In genomic region chr13:60745358-60745757, GRCm38 (mm10) we compare ENCODE assay signal across 41 mouse cellular contexts. TPM values are rescaled to one million over a fixed set of nuclear protein-coding genes. Genes with fewer than 3 reads are reported as not detected.
DNase-seq lines count a peak whose midpoint lies in the region; ATAC-seq and TF ChIP-seq lines count a peak whose summit lies in the region.
"Had no signal": no experiment of that assay in that cellular context is flagged by ENCODE, and none has a peak within 500 bp of the region (broad histone marks: within the 10 kb centered on the region; RNA-seq: fewer than 3 reads in every experiment).

No protein-coding gene starts in this region.

- H3K4me3 ChIP-seq in erythroblast, embryonic 14.5 days (replicated peaks) = peak overlapping the region; percentile 0
- no peak overlapping the region for H3K4me3 ChIP-seq in liver, embryonic 14.5 days (ENCODE audit: insufficient read depth in 1 of 2, low read depth in 2 of 2, low read length in 2 of 2)
- no peak overlapping the region for H3K4me3 ChIP-seq in midbrain, embryonic 15.5 days
- H3K4me3 ChIP-seq: embryonic facial prominence, embryonic 12.5 days; intestine, embryonic 15.5 days; layer of hippocampus, adult 2 months; limb, embryonic 13.5 days; neural tube, embryonic 15.5 days had no signal

- peaks cover 19% of the 10 kb centered on the region for H3K36me3 ChIP-seq in erythroblast, embryonic 14.5 days (ENCODE audit: control insufficient read depth)
- H3K36me3 ChIP-seq in liver, embryonic 14.5 days (replicated peaks; ENCODE audit: control insufficient read depth, insufficient read depth, low read depth) = no peaks in the 10 kb centered on the region
- H3K36me3 ChIP-seq in midbrain, embryonic 15.5 days (replicated peaks) = peaks cover 43% of the 10 kb centered on the region
- H3K36me3 ChIP-seq: intestine, embryonic 15.5 days had no signal

- TF ChIP-seq EP300 in liver, embryonic 14.5 days (IDR thresholded peaks at IDR 0.05; ENCODE audit: low read depth) = peak; percentile 90

- WGBS in liver, embryonic 14.5 days (ENCODE audit: insufficient replicate concordance) = 31% methylated on average over 12 of the region's 12 CpGs
- 90% methylated on average over 12 of the region's 12 CpGs for WGBS in midbrain, embryonic 15.5 days

- peak; percentile 66 for DNase-seq in c-Kit-positive CD71-positive TER-119-positive erythroid progenitor cells, embryonic 14.5 days (ENCODE audit: low spot score)
- DNase-seq in liver, embryonic 14.5 days (ENCODE audit: low read depth in 3 of 3, low spot score in 3 of 3) = peak; percentile 64 to 72 (median 71)
- no peak for DNase-seq in lung, postnatal 25 days (ENCODE audit: low spot score)
- no peak for DNase-seq in frontal cortex, postnatal 25 days (ENCODE audit: low spot score in 2 of 2)
- DNase-seq: adrenal gland, postnatal 25 days; cerebellum, adult 8-10 months; cerebellum, postnatal 36 days; gastrocnemius, postnatal 14 days; heart, postnatal 14 days; kidney, adult 2 months; kidney, postnatal 36 days; lung, adult 2 months; lung, postnatal 10 days; midbrain, embryonic 14.5 days; right cerebral cortex, postnatal 25 days; spleen, adult 18-20 months; thymus, adult 2 months; thymus, postnatal 36 days had no signal

- H3K27ac ChIP-seq in liver, embryonic 14.5 days = peak overlapping the region; percentile 63
- no peak overlapping the region for H3K27ac ChIP-seq in midbrain, embryonic 15.5 days
- H3K27ac ChIP-seq: embryonic facial prominence, embryonic 12.5 days; intestine, embryonic 15.5 days; layer of hippocampus, adult 2 months; limb, embryonic 13.5 days; neural tube, embryonic 15.5 days had no signal

- ATAC-seq in erythroblast, adult 5-6 weeks (replicated peaks; ENCODE audit: low FRiP score, poor library complexity, severe bottlenecking) = no peak
- ATAC-seq in liver, embryonic 14.5 days (ENCODE audit: insufficient read depth) = peak; percentile 69
- ATAC-seq in megakaryocyte-erythroid progenitor cell, adult 5-6 weeks (replicated peaks; ENCODE audit: low FRiP score, low TSS enrichment, poor library complexity, severe bottlenecking) = peak; percentile 19; the same call in 1 of the 2 replicates
- no peak for ATAC-seq in midbrain, embryonic 15.5 days (replicated peaks)
- ATAC-seq: forebrain, embryonic 16.5 days; hindbrain, embryonic 16.5 days; intestine, embryonic 15.5 days; Patski had no signal

- no peak overlapping the region for H3K9ac ChIP-seq in liver, embryonic 14.5 days (replicated peaks)
- H3K9ac ChIP-seq in midbrain, embryonic 15.5 days = no peak overlapping the region
- H3K9ac ChIP-seq: embryonic facial prominence, embryonic 12.5 days; intestine, embryonic 15.5 days; limb, embryonic 13.5 days; neural tube, embryonic 15.5 days had no signal

- no peaks in the 10 kb centered on the region for H3K9me3 ChIP-seq in erythroblast, embryonic 14.5 days (ENCODE audit: control insufficient read depth, low read length)
- no peaks in the 10 kb centered on the region for H3K9me3 ChIP-seq in liver, embryonic 14.5 days (ENCODE audit: control insufficient read depth, low read length)
- no peaks in the 10 kb centered on the region for H3K9me3 ChIP-seq in midbrain, embryonic 15.5 days
- H3K9me3 ChIP-seq: embryonic facial prominence, embryonic 12.5 days; intestine, embryonic 15.5 days; limb, embryonic 13.5 days; neural tube, embryonic 15.5 days had no signal

- no peak for TF ChIP-seq CTCF in liver, embryonic 14.5 days (IDR thresholded peaks at IDR 0.05; ENCODE audit: low read depth)

- H3K27me3 ChIP-seq in erythroblast, embryonic 14.5 days (ENCODE audit: control insufficient read depth) = no peaks in the 10 kb centered on the region
- H3K27me3 ChIP-seq in liver, embryonic 14.5 days (ENCODE audit: control insufficient read depth, insufficient read depth, low read length) = no peaks in the 10 kb centered on the region
- no peaks in the 10 kb centered on the region for H3K27me3 ChIP-seq in midbrain, embryonic 15.5 days (replicated peaks)
- H3K27me3 ChIP-seq: CH12.LX; embryonic facial prominence, embryonic 12.5 days; intestine, embryonic 15.5 days; limb, embryonic 13.5 days; neural tube, embryonic 15.5 days; Patski had no signal

- peaks cover 53% of the 10 kb centered on the region for H3K4me1 ChIP-seq in erythroblast, embryonic 14.5 days (ENCODE audit: control insufficient read depth)
- H3K4me1 ChIP-seq in liver, embryonic 14.5 days (replicated peaks; ENCODE audit: control insufficient read depth in 2 of 2, insufficient read depth in 2 of 2, low read length in 1 of 2) = peaks cover 44 to 48% of the 10 kb centered on the region in 2 experiments
- H3K4me1 ChIP-seq in midbrain, embryonic 15.5 days = peaks cover 5% of the 10 kb centered on the region; the same call in 1 of the 2 replicates
- H3K4me1 ChIP-seq: embryonic facial prominence, embryonic 12.5 days; intestine, embryonic 15.5 days; limb, embryonic 13.5 days had no signal

- H3K4me2 ChIP-seq in liver, embryonic 14.5 days (ENCODE audit: low read depth) = peak overlapping the region; percentile 55
- no peak overlapping the region for H3K4me2 ChIP-seq in midbrain, embryonic 15.5 days
- H3K4me2 ChIP-seq: embryonic facial prominence, embryonic 12.5 days; intestine, embryonic 15.5 days; limb, embryonic 13.5 days; neural tube, embryonic 15.5 days had no signal

RNA-seq across cellular contexts. Expression of gene BC051665, which starts 40.8 kb away (rescaled TPM):
- polyA plus RNA-seq in erythroblast, embryonic 14.5 days (2012) = not detected in 2 replicates
- total RNA-seq in erythroblast, adult 5-6 weeks (2015; ENCODE audit: low replicate concordance) = not detected in 2 replicates
- total RNA-seq in erythroblast, adult 5-6 weeks (2017; ENCODE audit: low replicate concordance) = not detected in 2 replicates
- polyA plus RNA-seq in liver, embryonic 14.5 days (2012; rRNA removed) = not detected in 2 replicates
- not detected in 2 replicates for polyA plus RNA-seq in liver, embryonic 14.5 days (2014; fragmentation: Nextera tagmentation; extraction: Ambion mirVana)
- not detected in 2 replicates for total RNA-seq in megakaryocyte-erythroid progenitor cell, adult 5-6 weeks (2014; fragmentation: Nextera tagmentation)
- total RNA-seq in megakaryocyte-erythroid progenitor cell, adult 5-6 weeks (2017) = not detected in 2 replicates
- polyA plus RNA-seq in midbrain, embryonic 15.5 days (2015; fragmentation: Nextera tagmentation; extraction: Ambion mirVana) = not detected in 2 replicates
- total RNA-seq: adrenal gland, postnatal 25 days; CH12.LX; ES-E14; gastrocnemius, postnatal 14 days; granulocyte monocyte progenitor cell, adult 5-6 weeks; heart, postnatal 14 days; layer of hippocampus, adult 2 months; layer of hippocampus, postnatal 14 days; left cerebral cortex, adult 8-10 months; left cerebral cortex, postnatal 36 days had no signal
- polyA plus RNA-seq: C2C12; embryonic facial prominence, embryonic 12.5 days; forebrain, embryonic 11.5 days; forebrain, embryonic 16.5 days; heart, embryonic 14.5 days; hindbrain, embryonic 11.5 days; hindbrain, embryonic 16.5 days; intestine, embryonic 15.5 days; kidney, adult 2 months; kidney, embryonic 16.5 days; limb, embryonic 13.5 days; lung, adult 2 months; midbrain, embryonic 14.5 days; neural tube, embryonic 15.5 days; Patski; thymus, adult 2 months had no signal

RNA-seq across cellular contexts. Expression of gene Ctsll3, which starts 57.3 kb away (rescaled TPM):
- not detected in 2 replicates for polyA plus RNA-seq in erythroblast, embryonic 14.5 days (2012)
- not detected in 2 replicates for total RNA-seq in erythroblast, adult 5-6 weeks (2015; ENCODE audit: low replicate concordance)
- not detected in 2 replicates for total RNA-seq in erythroblast, adult 5-6 weeks (2017; ENCODE audit: low replicate concordance)
- not detected in 2 replicates for polyA plus RNA-seq in liver, embryonic 14.5 days (2012; rRNA removed)
- not detected in 2 replicates for polyA plus RNA-seq in liver, embryonic 14.5 days (2014; fragmentation: Nextera tagmentation; extraction: Ambion mirVana)
- not detected in 2 replicates for total RNA-seq in megakaryocyte-erythroid progenitor cell, adult 5-6 weeks (2014; fragmentation: Nextera tagmentation)
- not detected in 2 replicates for total RNA-seq in megakaryocyte-erythroid progenitor cell, adult 5-6 weeks (2017)
- polyA plus RNA-seq in midbrain, embryonic 15.5 days (2015; fragmentation: Nextera tagmentation; extraction: Ambion mirVana) = not detected in 2 replicates
- total RNA-seq: adrenal gland, postnatal 25 days; CH12.LX; ES-E14; gastrocnemius, postnatal 14 days; granulocyte monocyte progenitor cell, adult 5-6 weeks; heart, postnatal 14 days; layer of hippocampus, adult 2 months; layer of hippocampus, postnatal 14 days; left cerebral cortex, adult 8-10 months; left cerebral cortex, postnatal 36 days had no signal
- polyA plus RNA-seq: C2C12; embryonic facial prominence, embryonic 12.5 days; forebrain, embryonic 11.5 days; forebrain, embryonic 16.5 days; heart, embryonic 14.5 days; hindbrain, embryonic 11.5 days; hindbrain, embryonic 16.5 days; intestine, embryonic 15.5 days; kidney, adult 2 months; kidney, embryonic 16.5 days; limb, embryonic 13.5 days; lung, adult 2 months; midbrain, embryonic 14.5 days; neural tube, embryonic 15.5 days; Patski; thymus, adult 2 months had no signal

Comparison
In these comparisons a context has a peak if more than half of its experiments do, and no peak if none do; other contexts are left out.
1. ATAC-seq: peak in liver, embryonic 14.5 days (single experiment) and megakaryocyte-erythroid progenitor cell, adult 5-6 weeks (single experiment); none in erythroblast, adult 5-6 weeks (single experiment) and midbrain, embryonic 15.5 days (single experiment).
2. DNase-seq: peak in c-Kit-positive CD71-positive TER-119-positive erythroid progenitor cells, embryonic 14.5 days (single experiment) and liver, embryonic 14.5 days (3 of 3); none in lung, postnatal 25 days (single experiment) and frontal cortex, postnatal 25 days (0 of 2).